Mouse (Mus musculus): ENCODE measurements around the gene Wipf2. TPM values are rescaled to one million over a fixed set of nuclear protein-coding genes. Genes with fewer than 3 reads are reported as not detected.
"Not testable (repeated sequence)": the region's sequence is repeated elsewhere in the genome, so short reads cannot be mapped to it uniquely, and the experiment has no call there.

The Wipf2 gene
- polyA plus RNA-seq, 1 experiment from 2014 or later = 6.3 TPM

- no peak overlapping the region for H3K4me3 ChIP-seq (ENCODE audit: low read depth, low read length)
- no peak for DNase-seq (ENCODE audit: low spot score)
- H3K27ac ChIP-seq (replicated peaks; ENCODE audit: low read depth, low read length) = peak overlapping the region; percentile 56
- peaks cover 5% of the 10 kb centered on the region for H3K4me1 ChIP-seq (ENCODE audit: control insufficient read depth, insufficient read depth, low read length)
- no peak overlapping the region for H3K4me2 ChIP-seq (ENCODE audit: low read depth, severe bottlenecking)
- H3K9ac ChIP-seq (ENCODE audit: low read length) = no peak overlapping the region
- ATAC-seq (ENCODE audit: insufficient number of reproducible peaks, low FRiP score, low TSS enrichment, low read depth) = no peak
- 67% methylated on average over 13 of the region's 13 CpGs for WGBS
- no peaks in the 10 kb centered on the region for H3K9me3 ChIP-seq (ENCODE audit: control insufficient read depth, low read length)
- H3K27me3 ChIP-seq (ENCODE audit: control insufficient read depth, insufficient read depth, low read length) = no peaks in the 10 kb centered on the region
- H3K36me3 ChIP-seq (ENCODE audit: control insufficient read depth, insufficient read depth, low read length) = peaks cover 31% of the 10 kb centered on the region
Measured at GRCm38 (mm10) chr11:98917428-98918005, 54.1 kb downstream of the Wipf2 start.

GRCm38 (mm10) chr11:98918231-98918630 lies 54.8 kb downstream of the Wipf2 start:
- Histone ChIP-seq H3K27me3 (ENCODE audit: control insufficient read depth, insufficient read depth, low read length) (no peaks in the 10 kb centered on the region), H3K4me1 (ENCODE audit: control insufficient read depth, insufficient read depth, low read length) (peaks cover 9% of the 10 kb centered on the region), H3K36me3 (ENCODE audit: control insufficient read depth, insufficient read depth, low read length) (peaks cover 28% of the 10 kb centered on the region), H3K9me3 (ENCODE audit: control insufficient read depth, low read length) (no peaks in the 10 kb centered on the region), H3K27ac (replicated peaks; ENCODE audit: low read depth, low read length) (peak overlapping the region; percentile 56), H3K4me3 (ENCODE audit: low read depth, low read length) (no peak overlapping the region), H3K4me2 (ENCODE audit: low read depth, severe bottlenecking) (no peak overlapping the region), H3K9ac (ENCODE audit: low read length) (no peak overlapping the region)
- ATAC-seq (ENCODE audit: insufficient number of reproducible peaks, low FRiP score, low TSS enrichment, low read depth) (no peak), DNase-seq (ENCODE audit: low spot score) (no peak)
- WGBS = 75% methylated on average over 9 of the region's 9 CpGs

- Histone ChIP-seq H3K4me1 (ENCODE audit: control insufficient read depth, insufficient read depth, low read length) (peaks cover 17% of the 10 kb centered on the region), H3K4me2 (ENCODE audit: low read depth, severe bottlenecking) (no peak overlapping the region), H3K4me3 (ENCODE audit: low read depth, low read length) (no peak overlapping the region), H3K36me3 (ENCODE audit: control insufficient read depth, insufficient read depth, low read length) (peaks cover 23% of the 10 kb centered on the region), H3K27me3 (ENCODE audit: control insufficient read depth, insufficient read depth, low read length) (no peaks in the 10 kb centered on the region), H3K27ac (replicated peaks; ENCODE audit: low read depth, low read length) (no peak overlapping the region), H3K9me3 (ENCODE audit: control insufficient read depth, low read length) (no peaks in the 10 kb centered on the region), H3K9ac (ENCODE audit: low read length) (no peak overlapping the region)
- ATAC-seq (ENCODE audit: insufficient number of reproducible peaks, low FRiP score, low TSS enrichment, low read depth) = no peak
- WGBS = 90% methylated on average over 11 of the region's 11 CpGs
- DNase-seq (ENCODE audit: low spot score) = no peak
Measured at GRCm38 (mm10) chr11:98919009-98919408, 55.6 kb downstream of the Wipf2 start.

- not testable (repeated sequence) for H3K4me2 ChIP-seq (ENCODE audit: low read depth, severe bottlenecking); H3K9ac ChIP-seq (ENCODE audit: low read length); H3K27me3 ChIP-seq (ENCODE audit: control insufficient read depth, insufficient read depth, low read length); H3K4me3 ChIP-seq (ENCODE audit: low read depth, low read length); ATAC-seq (ENCODE audit: insufficient number of reproducible peaks, low FRiP score, low TSS enrichment, low read depth); H3K27ac ChIP-seq (replicated peaks; ENCODE audit: low read depth, low read length); H3K9me3 ChIP-seq (ENCODE audit: control insufficient read depth, low read length); H3K36me3 ChIP-seq (ENCODE audit: control insufficient read depth, insufficient read depth, low read length)
- peak; percentile 84 for DNase-seq (ENCODE audit: low spot score)
- 43% methylated on average over 15 of the region's 15 CpGs for WGBS
- H3K4me1 ChIP-seq (ENCODE audit: control insufficient read depth, insufficient read depth, low read length) = peaks cover 40% of the 10 kb centered on the region
Measured at GRCm38 (mm10) chr11:98921813-98922212, 58.4 kb downstream of the Wipf2 start.

GRCm38 (mm10) chr11:98922307-98922706 lies 58.9 kb downstream of the Wipf2 start:
- DNase-seq (ENCODE audit: low spot score) = peak; percentile 86
- Histone ChIP-seq H3K4me1 (ENCODE audit: control insufficient read depth, insufficient read depth, low read length) (peaks cover 42% of the 10 kb centered on the region), H3K27ac (replicated peaks; ENCODE audit: low read depth, low read length) (peak overlapping the region; percentile 77), H3K4me2 (ENCODE audit: low read depth, severe bottlenecking) (peak overlapping the region; percentile 20; the same call in 1 of the 2 replicates)
- not testable (repeated sequence) for H3K36me3 ChIP-seq (ENCODE audit: control insufficient read depth, insufficient read depth, low read length); H3K9ac ChIP-seq (ENCODE audit: low read length); H3K27me3 ChIP-seq (ENCODE audit: control insufficient read depth, insufficient read depth, low read length); H3K9me3 ChIP-seq (ENCODE audit: control insufficient read depth, low read length); ATAC-seq (ENCODE audit: insufficient number of reproducible peaks, low FRiP score, low TSS enrichment, low read depth); H3K4me3 ChIP-seq (ENCODE audit: low read depth, low read length)
- WGBS = 27% methylated on average over 10 of the region's 10 CpGs

GRCm38 (mm10) chr11:98922851-98923711 lies 59.6 kb downstream of the Wipf2 start:
- peak overlapping the region; percentile 15; the same call in 1 of the 2 replicates for H3K4me2 ChIP-seq (ENCODE audit: low read depth, severe bottlenecking)
- 19% methylated on average over 16 of the region's 16 CpGs for WGBS
- H3K27me3 ChIP-seq (ENCODE audit: control insufficient read depth, insufficient read depth, low read length); H3K9me3 ChIP-seq (ENCODE audit: control insufficient read depth, low read length); H3K36me3 ChIP-seq (ENCODE audit: control insufficient read depth, insufficient read depth, low read length); H3K4me3 ChIP-seq (ENCODE audit: low read depth, low read length); H3K9ac ChIP-seq (ENCODE audit: low read length): not testable (repeated sequence)
- peak overlapping the region; percentile 77 for H3K27ac ChIP-seq (replicated peaks; ENCODE audit: low read depth, low read length)
- DNase-seq (ENCODE audit: low spot score) (peak; percentile 72), ATAC-seq (ENCODE audit: insufficient number of reproducible peaks, low FRiP score, low TSS enrichment, low read depth) (peak; percentile 59)
- H3K4me1 ChIP-seq (ENCODE audit: control insufficient read depth, insufficient read depth, low read length) = peaks cover 48% of the 10 kb centered on the region

GRCm38 (mm10) chr11:98924633-98925175 lies 61.3 kb downstream of the Wipf2 start:
- peak overlapping the region; percentile 94 for H3K27ac ChIP-seq (replicated peaks; ENCODE audit: low read depth, low read length)
- H3K4me3 ChIP-seq (ENCODE audit: low read depth, low read length) = no peak overlapping the region
- no peaks in the 10 kb centered on the region for H3K9me3 ChIP-seq (ENCODE audit: control insufficient read depth, low read length)
- DNase-seq (ENCODE audit: low spot score) (no peak), ATAC-seq (ENCODE audit: insufficient number of reproducible peaks, low FRiP score, low TSS enrichment, low read depth) (no peak)
- 19% methylated on average over 5 of the region's 5 CpGs for WGBS
- no peak overlapping the region; the same call in 1 of the 2 replicates for H3K4me2 ChIP-seq (ENCODE audit: low read depth, severe bottlenecking)
- H3K9ac ChIP-seq (ENCODE audit: low read length) = no peak overlapping the region; the same call in 1 of the 2 replicates
- peaks cover 64% of the 10 kb centered on the region for H3K4me1 ChIP-seq (ENCODE audit: control insufficient read depth, insufficient read depth, low read length)
- no peaks in the 10 kb centered on the region for H3K27me3 ChIP-seq (ENCODE audit: control insufficient read depth, insufficient read depth, low read length)
- H3K36me3 ChIP-seq (ENCODE audit: control insufficient read depth, insufficient read depth, low read length) = peaks cover 2% of the 10 kb centered on the region

GRCm38 (mm10) chr11:98925265-98925721 lies 61.9 kb downstream of the Wipf2 start:
- Histone ChIP-seq H3K27ac (replicated peaks; ENCODE audit: low read depth, low read length) (peak overlapping the region; percentile 94), H3K4me3 (ENCODE audit: low read depth, low read length) (no peak overlapping the region), H3K36me3 (ENCODE audit: control insufficient read depth, insufficient read depth, low read length) (no peaks in the 10 kb centered on the region), H3K27me3 (ENCODE audit: control insufficient read depth, insufficient read depth, low read length) (no peaks in the 10 kb centered on the region), H3K9me3 (ENCODE audit: control insufficient read depth, low read length) (no peaks in the 10 kb centered on the region), H3K4me2 (ENCODE audit: low read depth, severe bottlenecking) (peak overlapping the region; percentile 24; the same call in 1 of the 2 replicates), H3K4me1 (ENCODE audit: control insufficient read depth, insufficient read depth, low read length) (peaks cover 70% of the 10 kb centered on the region), H3K9ac (ENCODE audit: low read length) (no peak overlapping the region)
- whole genome bisulfite sequencing = 3% methylated on average over 10 of the region's 10 CpGs
- ATAC-seq (ENCODE audit: insufficient number of reproducible peaks, low FRiP score, low TSS enrichment, low read depth) (peak; percentile 5; the same call in 1 of the 2 replicates), DNase-seq (ENCODE audit: low spot score) (peak; percentile 64)

All from limb, embryonic 11.5 days (tissue).